Mouse (Mus musculus) ovary, postnatal 14 days (tissue): Measurements from ENCODE around the gene Gpr179.
A peak's percentile ranks its signal among the peaks of the same experiment; 100 is the strongest.
"Not testable (repeated sequence)": the region's sequence is repeated elsewhere in the genome, so short reads cannot be mapped to it uniquely, and the experiment has no call there.

ENCODE experiments used
- DNase-seq: peaks from one replicate; pipeline ENCODE4 v3.0.0; 2022; ENCODE audit warnings: low spot score

The Gpr179 gene

DNA sequence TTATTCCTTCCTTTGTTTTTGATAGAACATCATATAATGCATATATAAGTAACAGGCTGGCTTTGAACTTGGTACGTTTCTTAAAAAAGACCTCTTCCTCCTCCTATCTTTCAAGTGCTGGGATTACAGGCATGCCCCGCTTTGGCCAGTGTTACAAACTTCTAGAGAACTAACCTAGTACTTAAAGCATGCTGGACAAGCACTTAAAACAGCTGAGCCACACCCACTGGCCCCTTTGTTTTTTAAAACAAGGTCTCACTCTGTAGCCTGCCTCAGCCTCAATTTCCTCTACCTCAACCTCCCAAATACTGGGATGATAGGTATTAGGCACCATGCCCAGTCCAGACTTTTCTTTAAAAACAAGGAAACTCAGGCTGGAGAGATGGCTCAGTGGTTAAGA lies 2.8 kb upstream of the Gpr179 start:
- no peak for DNase-seq

- DNase-seq: no peak
These were observed 1.2 kb upstream of the Gpr179 start for GRCm38 (mm10) chr11:97352935-97353597.

GRCm38 (mm10) chr11:97350035-97350434 lies 1.8 kb downstream of the Gpr179 start:
- peak; percentile 72 for DNase-seq

DNA sequence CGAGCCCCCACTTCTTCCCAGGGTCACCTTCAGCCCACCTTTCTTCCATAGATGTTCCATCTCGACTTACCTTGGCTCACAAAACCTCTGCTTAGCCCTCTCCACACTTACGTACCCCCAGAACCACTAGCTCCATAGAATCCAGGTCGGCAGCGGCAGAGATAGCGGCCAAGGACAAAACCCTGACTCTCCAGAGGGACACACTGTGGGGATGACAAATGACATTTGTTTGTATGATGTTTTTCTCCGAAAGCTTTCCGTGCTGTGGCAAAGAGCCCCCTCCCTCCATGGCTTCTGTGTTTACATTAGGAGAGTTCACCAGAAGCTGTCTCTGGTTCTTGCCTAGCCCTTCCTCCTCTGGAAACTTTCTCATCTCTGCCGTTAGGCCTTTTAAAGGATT lies 4.6 kb downstream of the Gpr179 start:
- no peak for DNase-seq

GRCm38 (mm10) chr11:97346383-97346782 lies 5.5 kb downstream of the Gpr179 start:
- no peak for DNase-seq

- no peak for DNase-seq
These were observed 6.4 kb downstream of the Gpr179 start for GRCm38 (mm10) chr11:97345446-97345845.

GRCm38 (mm10) chr11:97343619-97344018 lies 8.3 kb downstream of the Gpr179 start:
- DNase-seq: no peak

DNA sequence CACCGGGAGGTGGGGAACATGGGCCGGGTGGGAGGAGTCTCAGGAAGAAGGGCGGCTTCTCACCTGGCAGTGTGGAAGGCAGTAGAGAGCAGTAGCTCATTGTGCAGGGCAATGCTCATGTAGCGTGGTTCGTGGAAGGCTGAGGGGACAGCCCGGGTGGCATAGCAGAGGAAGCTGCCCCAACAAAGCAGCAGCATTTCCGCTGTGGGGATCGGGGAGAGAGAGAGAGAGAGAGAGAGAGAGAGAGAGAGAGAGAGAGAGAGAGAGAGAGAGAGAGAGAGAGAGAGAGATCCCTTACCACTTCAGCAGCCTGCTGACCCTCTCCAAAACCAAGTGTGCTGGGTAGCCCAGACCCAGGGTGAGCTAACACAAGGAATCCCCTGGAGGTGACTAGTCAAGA lies 8.7 kb downstream of the Gpr179 start:
- no peak for DNase-seq

DNA sequence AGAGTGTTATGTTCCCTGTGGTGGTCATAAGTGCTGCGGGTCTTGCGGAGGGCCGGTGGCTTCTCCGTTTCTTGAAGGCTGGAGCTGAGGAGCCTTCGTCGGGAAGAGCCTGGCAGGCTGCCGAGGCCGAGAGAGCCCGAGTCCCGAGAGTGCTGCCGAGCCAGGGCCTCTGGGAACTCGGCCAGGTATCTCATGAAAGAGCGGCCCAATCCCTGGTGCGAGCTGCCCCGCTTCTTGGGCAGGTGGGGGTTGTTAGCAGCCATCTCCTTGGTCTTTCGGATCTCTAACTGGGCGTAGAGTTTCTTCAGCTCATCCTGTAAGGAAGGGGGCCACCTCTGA lies 12.9 kb downstream of the Gpr179 start:
- peak; percentile 77 for DNase-seq

GRCm38 (mm10) chr11:97338302-97338976 lies 13.4 kb downstream of the Gpr179 start:
- peak; percentile 38 for DNase-seq

DNA sequence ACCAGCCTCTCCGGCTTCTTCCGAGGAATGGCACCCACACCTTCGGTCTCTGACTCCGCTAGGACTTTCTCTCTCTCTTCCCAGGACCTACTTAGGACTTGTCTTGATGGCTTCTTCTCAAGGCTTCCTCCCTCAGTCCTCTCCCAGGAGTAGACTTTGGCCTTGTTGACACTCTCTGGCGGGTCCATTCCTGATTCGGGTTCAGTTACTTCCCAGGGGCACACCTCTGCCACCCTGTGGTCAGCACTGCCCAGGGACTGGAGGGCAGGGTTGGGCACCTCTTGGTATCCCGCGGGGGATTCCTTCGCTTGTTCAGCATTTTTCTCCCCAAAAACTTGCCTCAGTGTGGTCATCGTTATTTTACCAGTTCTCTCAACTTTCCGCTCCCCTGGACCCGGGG lies 14.5 kb downstream of the Gpr179 start:
- no peak for DNase-seq

GRCm38 (mm10) chr11:97336751-97337345 lies 15.0 kb downstream of the Gpr179 start:
- no peak for DNase-seq

DNA sequence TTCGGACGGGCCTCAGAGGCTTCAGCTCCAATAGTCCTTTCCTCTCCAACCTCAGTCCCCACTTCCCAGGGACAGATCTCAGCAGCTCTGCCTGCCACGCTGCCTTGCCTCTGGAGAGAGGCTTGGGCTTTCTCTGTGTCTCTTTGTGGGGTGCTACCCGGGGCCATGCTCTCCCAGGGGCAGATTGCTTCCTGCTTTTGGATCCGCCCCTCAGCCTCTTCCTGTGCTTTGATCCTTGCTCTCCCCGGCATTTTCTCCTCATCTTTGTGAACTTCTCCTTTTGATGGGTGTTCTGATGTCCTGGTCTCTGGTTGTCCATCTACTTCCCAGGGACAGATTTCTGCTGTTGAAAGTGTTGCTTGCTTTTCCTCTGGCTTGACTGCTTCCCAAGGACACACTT lies 15.6 kb downstream of the Gpr179 start:
- no peak for DNase-seq

GRCm38 (mm10) chr11:97334400-97334799 lies 17.5 kb downstream of the Gpr179 start:
- DNase-seq: no peak

GRCm38 (mm10) chr11:97333896-97334295 lies 18.0 kb downstream of the Gpr179 start:
- DNase-seq: no peak

GRCm38 (mm10) chr11:97333044-97333443 lies 18.8 kb downstream of the Gpr179 start:
- no peak for DNase-seq

- no peak for DNase-seq
These were observed 20.4 kb downstream of the Gpr179 start for GRCm38 (mm10) chr11:97331231-97332190.

- no peak for DNase-seq
These were observed 21.6 kb downstream of the Gpr179 start for GRCm38 (mm10) chr11:97330315-97330714.

DNA sequence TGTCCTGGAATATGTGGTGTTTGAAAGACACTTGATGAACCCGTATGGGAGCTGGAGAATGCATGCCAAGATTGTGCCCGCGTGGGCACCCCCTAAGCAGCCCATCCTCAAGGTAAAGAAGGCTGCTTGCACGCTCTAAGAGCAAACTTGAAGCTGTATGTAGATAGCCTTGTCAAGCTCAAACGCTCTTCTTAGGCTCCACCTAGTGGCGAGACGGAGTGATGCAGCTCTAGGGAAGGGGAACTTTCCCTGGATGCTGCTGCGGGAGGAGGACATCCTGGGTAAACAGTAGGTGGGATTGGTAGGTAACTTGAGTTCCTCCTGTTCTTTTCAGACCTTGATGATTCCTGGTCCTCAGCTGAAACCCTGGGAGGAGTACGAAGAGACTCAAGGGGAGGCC lies 23.7 kb downstream of the Gpr179 start:
- peak; percentile 58 for DNase-seq

DNA sequence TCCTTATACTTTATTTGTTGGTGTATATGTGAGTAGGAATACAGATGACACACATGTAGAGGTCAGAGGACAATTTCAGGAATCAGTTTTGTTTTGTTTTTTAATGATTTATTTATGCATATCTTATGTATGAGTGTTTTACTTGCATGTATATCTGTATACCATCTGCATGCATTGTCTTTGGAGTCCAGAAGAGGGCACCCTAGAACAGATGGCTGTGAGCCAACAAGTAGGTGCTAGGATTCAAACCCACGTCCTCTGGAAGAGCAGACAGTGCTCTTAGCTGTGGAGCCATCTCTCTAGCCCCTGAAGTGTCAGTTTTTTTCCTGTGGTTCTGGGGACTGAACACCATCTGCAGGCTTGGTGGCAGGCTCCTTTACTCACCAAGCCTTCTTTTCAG lies 26.7 kb downstream of the Gpr179 start:
- no peak for DNase-seq

DNA sequence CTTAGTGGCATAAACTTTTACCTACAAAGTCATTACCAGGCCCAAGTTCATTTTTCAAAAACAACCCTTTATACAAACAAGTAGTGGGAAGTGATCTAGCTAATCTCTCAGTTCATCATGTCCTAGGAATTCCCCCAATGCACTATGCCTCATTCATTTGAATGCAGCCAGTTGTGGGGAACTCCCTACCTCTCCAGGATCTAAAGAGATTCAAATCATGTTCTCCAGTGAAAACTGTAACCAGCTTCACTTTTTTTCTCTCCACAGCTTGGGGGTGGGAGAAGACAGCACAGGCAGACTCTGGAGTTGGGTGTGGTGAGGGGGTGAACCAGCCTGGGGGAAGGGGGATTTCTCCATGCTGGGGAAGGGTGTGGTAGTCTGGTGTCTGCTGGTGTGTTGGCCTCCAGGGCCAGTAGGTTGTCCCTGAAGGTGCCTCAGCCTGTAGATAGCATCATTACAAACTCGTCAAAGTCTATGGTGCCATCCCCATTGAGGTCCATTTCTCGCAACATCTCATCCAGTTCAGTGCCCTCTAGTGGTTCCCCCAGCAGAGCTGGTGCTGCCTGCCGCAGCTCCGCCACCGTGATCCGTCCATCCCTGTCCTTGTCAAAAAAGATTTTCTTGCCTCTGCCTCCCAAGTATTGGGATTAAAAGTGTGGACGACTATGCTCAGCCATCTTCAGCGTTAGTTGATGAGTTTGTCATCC lies 29.8 kb downstream of the Gpr179 start:
- DNase-seq: not testable (repeated sequence)

DNA sequence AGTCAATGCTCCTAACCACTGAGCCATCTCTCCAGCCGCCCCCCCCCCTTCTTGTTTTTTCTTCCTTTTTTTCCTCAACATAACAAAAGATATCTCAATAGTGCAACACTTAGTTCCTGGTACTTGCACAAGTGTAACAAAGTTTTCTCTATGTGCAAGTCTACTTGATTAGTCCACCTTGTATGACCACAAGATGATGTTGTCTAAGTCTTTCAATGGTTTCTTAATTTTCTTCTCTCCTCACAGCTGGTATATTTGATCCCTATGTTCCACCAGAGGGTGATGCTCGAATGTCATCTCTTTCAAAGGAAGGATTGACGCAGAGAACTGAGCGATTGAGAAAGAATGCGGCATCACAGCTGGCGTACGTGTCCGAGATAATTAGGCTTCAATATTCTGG lies 30.7 kb downstream of the Gpr179 start:
- no peak for DNase-seq
